Mouse (Mus musculus): ENCODE data around the gene Nans. TPM values are rescaled to one million over a fixed set of nuclear protein-coding genes. Genes with fewer than 3 reads are reported as not detected.

Nans gene
- polyA plus RNA-seq, 1 experiment from 2014 or later, result 63.2 TPM

DNA sequence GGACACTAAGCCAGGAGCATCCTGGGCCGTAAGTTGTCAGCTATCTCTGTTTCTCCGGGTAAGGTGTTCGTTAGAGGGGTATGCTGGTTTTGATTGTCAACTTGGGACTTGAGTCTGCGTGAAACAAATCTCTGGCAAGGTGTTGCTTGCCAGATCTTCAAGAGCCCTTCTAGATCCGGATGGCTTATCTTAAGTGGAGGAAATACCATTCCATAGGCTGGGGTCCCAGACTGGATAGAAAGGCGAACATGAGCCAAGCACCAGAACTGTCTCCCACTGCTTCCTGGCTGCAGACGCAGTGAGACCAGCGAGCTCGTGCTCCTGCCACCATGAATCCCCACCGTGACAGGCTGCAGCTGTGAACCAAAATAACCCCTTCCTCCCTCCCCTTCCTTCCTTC, 32.4 kb downstream of the Nans start:
- Histone ChIP-seq H3K9ac (replicated peaks) (no peak overlapping the region), H3K36me3 (no peaks in the 10 kb centered on the region), H3K4me3 (replicated peaks) (no peak overlapping the region), H3K27me3 (no peaks in the 10 kb centered on the region), H3K4me1 (replicated peaks) (no peaks in the 10 kb centered on the region), H3K4me2 (replicated peaks) (no peak overlapping the region), H3K9me3 (no peaks in the 10 kb centered on the region), H3K27ac (no peak overlapping the region)
- 87% methylated on average over 10 of the region's 10 CpGs for WGBS
- ATAC-seq, result no peak

DNA sequence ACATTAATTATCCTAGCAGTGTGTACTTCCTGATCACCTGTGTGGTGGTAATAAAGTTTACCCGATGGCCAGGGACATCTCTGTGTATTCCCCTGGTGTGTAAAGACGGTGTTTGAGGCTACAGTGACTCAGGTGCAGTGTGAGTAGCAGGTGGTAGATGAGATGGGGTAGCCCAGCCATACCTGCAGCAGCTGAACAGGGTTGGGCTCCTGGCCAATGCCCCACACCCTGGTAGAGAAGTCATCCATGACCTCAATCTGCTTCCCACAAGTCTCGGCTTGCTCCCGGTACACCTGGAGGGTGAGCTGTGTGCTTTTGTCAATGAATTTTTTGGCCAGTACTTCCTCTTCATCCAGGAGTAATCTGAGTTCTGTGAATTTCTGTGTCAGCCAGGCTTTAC, 34.3 kb downstream of the Nans start:
- no peak overlapping the region for H3K4me2 ChIP-seq (replicated peaks)
- H3K4me3 ChIP-seq (replicated peaks), result no peak overlapping the region
- H3K27me3 ChIP-seq, result no peaks in the 10 kb centered on the region
- H3K9ac ChIP-seq (replicated peaks), result no peak overlapping the region
- no peaks in the 10 kb centered on the region for H3K36me3 ChIP-seq
- WGBS, result 91% methylated on average over 4 of the region's 4 CpGs
- no peak for ATAC-seq
- H3K9me3 ChIP-seq, result no peaks in the 10 kb centered on the region
- H3K27ac ChIP-seq, result no peak overlapping the region
- H3K4me1 ChIP-seq (replicated peaks), result peaks cover 3% of the 10 kb centered on the region; the same call in 1 of the 2 replicates

DNA sequence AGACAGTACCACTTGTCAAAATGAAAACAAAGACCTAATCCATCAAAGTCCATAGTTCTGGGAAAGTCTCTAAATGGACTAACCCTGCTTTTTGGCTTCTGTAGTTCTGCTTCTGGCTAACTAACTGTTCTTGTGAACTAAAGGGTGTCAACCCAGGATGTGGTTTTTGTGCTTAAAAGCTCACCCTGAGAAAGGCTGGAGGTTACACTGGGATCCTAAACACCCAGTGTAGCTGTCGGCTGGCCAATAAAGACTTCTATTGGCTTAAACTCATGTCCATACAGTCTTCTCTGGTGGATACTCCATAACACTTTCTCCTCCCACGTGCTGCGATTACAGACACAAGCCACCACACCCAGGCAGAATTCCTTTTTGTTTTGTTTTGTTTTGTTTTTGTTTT, 37.2 kb downstream of the Nans start:
- Histone ChIP-seq H3K9me3 (no peaks in the 10 kb centered on the region), H3K36me3 (no peaks in the 10 kb centered on the region), H3K4me2 (replicated peaks) (no peak overlapping the region), H3K4me1 (replicated peaks) (peaks cover 3% of the 10 kb centered on the region; the same call in 1 of the 2 replicates), H3K4me3 (replicated peaks) (no peak overlapping the region), H3K9ac (replicated peaks) (no peak overlapping the region), H3K27ac (no peak overlapping the region), H3K27me3 (0 out of 2 replicates have a peak, but pooled peaks cover under 1% of the 10 kb centered on the region)
- no peak for ATAC-seq
- 89% methylated on average over 3 of the region's 3 CpGs for WGBS

DNA sequence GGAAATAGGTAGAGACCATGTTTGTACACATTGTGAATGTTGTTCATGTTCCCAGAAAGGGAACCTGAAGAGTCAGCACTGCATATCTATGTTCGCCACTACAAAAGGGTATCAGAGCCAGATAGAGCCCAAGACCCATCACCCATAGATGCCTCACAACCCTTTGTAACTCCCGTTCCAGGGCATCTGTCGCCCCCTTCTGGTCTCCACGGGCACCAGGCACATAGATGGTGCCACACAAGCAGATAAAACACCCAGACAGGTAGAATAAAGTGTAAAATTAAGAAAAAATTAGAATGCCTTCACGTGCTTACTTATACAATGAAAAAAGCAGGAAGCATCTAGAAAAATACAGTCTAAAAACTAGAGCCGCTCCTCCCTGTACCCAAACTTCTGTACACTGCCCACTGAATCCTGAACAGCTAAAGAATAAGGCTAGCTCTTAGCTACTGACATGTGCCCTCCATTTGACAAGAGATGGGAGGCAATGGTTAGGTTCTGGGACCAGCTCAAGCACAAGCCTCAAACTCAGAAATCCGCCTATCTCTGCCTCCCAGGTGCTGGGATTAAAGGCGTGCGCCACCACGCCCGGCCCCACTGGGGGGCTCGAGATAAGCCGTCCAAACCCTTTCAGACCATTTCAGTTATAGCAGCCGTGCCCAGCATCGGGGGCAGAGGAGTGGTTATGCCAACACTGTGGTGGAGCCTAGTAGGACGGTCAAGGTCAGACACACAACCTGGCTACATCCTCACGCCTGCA, 37.9 kb downstream of the Nans start:
- Histone ChIP-seq H3K9ac (replicated peaks) (0 out of 2 replicates have a peak overlapping the region, but pooled peaks have one; percentile 28), H3K27ac (no peak overlapping the region), H3K9me3 (no peaks in the 10 kb centered on the region), H3K36me3 (no peaks in the 10 kb centered on the region), H3K4me2 (replicated peaks) (peak overlapping the region; percentile 42), H3K4me3 (replicated peaks) (no peak overlapping the region), H3K4me1 (replicated peaks) (peaks cover 3% of the 10 kb centered on the region; the same call in 1 of the 2 replicates), H3K27me3 (peaks cover 8% of the 10 kb centered on the region; the same call in 1 of the 2 replicates)
- 32% methylated on average over 17 of the region's 17 CpGs for WGBS
- peak; percentile 62 for ATAC-seq

DNA sequence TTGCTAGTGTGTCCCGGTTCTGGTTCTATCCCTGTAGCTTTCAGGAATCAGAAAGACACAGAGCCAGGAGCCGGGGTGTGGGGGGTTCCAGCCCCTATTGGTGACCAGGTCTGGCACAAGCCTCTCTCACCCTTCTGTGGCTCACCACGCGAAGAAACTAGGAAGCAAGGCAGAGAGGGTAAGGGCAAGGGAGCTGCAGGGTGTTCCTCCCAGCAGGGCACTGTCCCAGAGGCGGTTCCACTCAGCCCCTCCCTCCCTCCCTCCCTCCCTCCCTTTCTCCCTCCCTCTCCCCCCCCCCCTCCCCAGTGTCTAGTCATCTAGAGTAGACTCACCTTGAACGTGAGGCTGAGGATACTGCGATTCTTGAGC, 38.5 kb downstream of the Nans start:
- H3K27me3 ChIP-seq, result peaks cover 10% of the 10 kb centered on the region; the same call in 1 of the 2 replicates
- H3K4me1 ChIP-seq (replicated peaks), result peaks cover 3% of the 10 kb centered on the region; the same call in 1 of the 2 replicates
- H3K4me2 ChIP-seq (replicated peaks), result peak overlapping the region; percentile 42
- ATAC-seq, result peak; percentile 43; the same call in 1 of the 2 replicates
- H3K9ac ChIP-seq (replicated peaks), result 0 out of 2 replicates have a peak overlapping the region, but pooled peaks have one; percentile 28
- H3K27ac ChIP-seq, result no peak overlapping the region
- WGBS, result 6% methylated on average over 7 of the region's 7 CpGs
- no peaks in the 10 kb centered on the region for H3K36me3 ChIP-seq
- no peaks in the 10 kb centered on the region for H3K9me3 ChIP-seq
- H3K4me3 ChIP-seq (replicated peaks), result no peak overlapping the region

DNA sequence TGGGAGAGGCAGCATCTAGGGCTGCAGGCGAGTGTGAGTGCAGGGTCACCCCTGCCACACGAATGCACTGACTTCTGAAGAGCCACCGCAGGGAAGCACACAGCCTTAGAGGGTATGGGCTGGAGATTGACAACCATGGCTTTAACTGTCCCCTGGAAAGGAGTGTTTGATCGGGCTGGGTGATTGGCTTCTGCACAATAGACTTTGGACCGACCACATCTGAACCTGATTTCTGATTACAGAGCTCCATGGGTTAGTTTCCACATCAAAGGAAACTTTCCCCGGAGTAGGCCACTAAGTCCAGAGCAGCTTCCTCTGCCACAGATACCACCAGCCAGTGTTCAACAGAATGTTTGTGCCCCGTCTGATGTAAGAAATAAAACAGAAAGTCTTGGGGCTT, 40.7 kb downstream of the Nans start:
- 0 out of 2 replicates have a peak, but pooled peaks have one; percentile 20 for ATAC-seq
- Histone ChIP-seq H3K36me3 (no peaks in the 10 kb centered on the region), H3K4me2 (replicated peaks) (no peak overlapping the region), H3K4me1 (replicated peaks) (peaks cover 10% of the 10 kb centered on the region; the same call in 1 of the 2 replicates), H3K27ac (no peak overlapping the region), H3K9me3 (no peaks in the 10 kb centered on the region), H3K27me3 (peaks cover 31% of the 10 kb centered on the region), H3K9ac (replicated peaks) (no peak overlapping the region), H3K4me3 (replicated peaks) (no peak overlapping the region)
- WGBS, result 44% methylated on average over 7 of the region's 7 CpGs

DNA sequence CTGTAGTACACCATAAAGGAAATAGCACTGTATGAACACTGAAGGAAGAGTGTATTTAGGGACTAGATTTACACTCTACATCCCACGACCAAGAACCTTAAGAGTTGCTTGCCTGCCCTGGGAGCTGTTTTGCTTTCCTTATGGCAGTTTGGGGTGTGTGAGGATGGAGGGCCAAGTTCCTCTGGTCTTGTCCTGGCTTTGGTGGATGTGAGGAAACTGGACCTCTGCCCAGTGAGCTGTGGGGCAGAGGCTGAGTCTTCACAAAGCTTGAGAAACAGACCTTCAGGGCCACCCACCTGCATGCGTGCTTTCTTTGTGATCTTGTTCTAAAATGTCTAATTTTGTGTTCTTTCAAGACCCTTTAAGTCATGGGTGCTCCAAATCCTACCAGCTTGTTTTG, 43.5 kb downstream of the Nans start:
- WGBS, result 82% methylated on average over 2 of the region's 2 CpGs
- ATAC-seq, result no peak
- H3K27me3 ChIP-seq, result peaks cover 57% of the 10 kb centered on the region

DNA sequence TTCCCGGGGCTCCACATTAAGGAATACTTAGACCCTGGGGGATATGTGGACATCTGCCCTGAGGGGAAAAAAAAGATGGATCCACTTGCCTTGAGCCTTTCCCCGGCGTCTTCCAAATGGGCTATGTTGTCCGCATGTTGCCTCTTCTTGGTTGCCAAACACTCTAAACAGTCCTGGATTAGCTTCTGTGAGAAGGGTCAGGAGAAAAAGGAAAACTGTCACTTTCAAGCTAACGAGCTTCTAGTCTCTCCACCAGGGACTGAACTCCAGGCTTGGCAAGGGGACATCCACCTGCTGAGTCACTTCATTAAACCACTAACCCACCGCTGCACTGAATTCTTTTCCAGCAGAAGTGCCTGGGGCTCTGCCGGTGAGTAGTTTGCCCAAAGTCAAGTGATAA, 43.9 kb downstream of the Nans start:
- 74% methylated on average over 7 of the region's 7 CpGs for WGBS
- Histone ChIP-seq H3K27me3 (peaks cover 61% of the 10 kb centered on the region), H3K9me3 (no peaks in the 10 kb centered on the region), H3K36me3 (no peaks in the 10 kb centered on the region), H3K4me2 (replicated peaks) (no peak overlapping the region), H3K4me3 (replicated peaks) (no peak overlapping the region), H3K27ac (no peak overlapping the region), H3K9ac (replicated peaks) (no peak overlapping the region), H3K4me1 (replicated peaks) (peaks cover 15% of the 10 kb centered on the region)
- no peak for ATAC-seq

More for the DNA sequence above, 43.5 kb downstream of the Nans start:
- Histone ChIP-seq H3K27ac (no peak overlapping the region), H3K9ac (replicated peaks) (no peak overlapping the region), H3K36me3 (no peaks in the 10 kb centered on the region), H3K4me1 (replicated peaks) (peaks cover 15% of the 10 kb centered on the region), H3K4me2 (replicated peaks) (no peak overlapping the region), H3K9me3 (no peaks in the 10 kb centered on the region), H3K4me3 (replicated peaks) (no peak overlapping the region)

DNA sequence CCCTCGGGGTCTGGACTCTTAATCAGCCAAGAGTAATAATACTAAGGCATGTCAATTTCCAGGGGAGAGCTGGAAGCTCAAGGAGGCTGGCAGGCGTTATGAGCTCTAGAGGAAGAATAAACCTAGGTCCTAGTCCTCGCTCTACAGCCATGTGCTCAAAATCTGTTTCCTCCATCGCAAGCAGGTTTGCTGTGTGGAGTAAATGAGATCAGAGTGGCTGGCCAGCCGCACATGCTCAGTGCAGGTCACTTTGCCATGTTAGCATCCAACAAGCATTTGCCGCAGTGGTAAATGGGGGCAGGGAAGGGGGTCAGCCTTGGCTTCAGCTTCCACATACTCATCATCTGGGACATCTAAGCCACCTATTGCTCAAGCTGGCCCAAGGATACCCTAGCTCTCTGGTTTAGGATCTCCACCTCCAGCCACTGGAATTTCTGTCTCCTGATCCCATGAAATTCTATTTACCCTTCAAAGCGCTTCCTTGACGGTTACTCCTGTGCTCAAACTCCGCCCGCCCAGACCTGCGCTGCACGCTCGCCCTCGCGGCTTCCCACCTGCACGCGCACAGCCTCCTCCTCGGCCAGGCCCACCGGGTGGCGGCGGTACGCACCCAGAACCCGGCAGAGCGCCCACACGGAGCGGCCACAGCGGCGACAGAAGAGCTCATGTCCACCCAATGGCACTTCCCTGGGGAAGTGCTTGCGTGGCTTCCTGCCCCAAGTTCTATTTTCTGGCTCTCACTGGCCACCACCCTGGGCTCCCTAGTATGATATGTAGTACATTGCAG, 45.1 kb downstream of the Nans start:
- Histone ChIP-seq H3K36me3 (no peaks in the 10 kb centered on the region), H3K4me2 (replicated peaks) (peak overlapping the region; percentile 46), H3K27ac (no peak overlapping the region), H3K4me3 (replicated peaks) (peak overlapping the region; percentile 28), H3K9ac (replicated peaks) (no peak overlapping the region), H3K27me3 (peaks cover 69% of the 10 kb centered on the region), H3K9me3 (no peaks in the 10 kb centered on the region), H3K4me1 (replicated peaks) (peaks cover 15% of the 10 kb centered on the region)
- 0 out of 2 replicates have a peak, but pooled peaks have one; percentile 41 for ATAC-seq
- 11% methylated on average over 29 of the region's 29 CpGs for WGBS

DNA sequence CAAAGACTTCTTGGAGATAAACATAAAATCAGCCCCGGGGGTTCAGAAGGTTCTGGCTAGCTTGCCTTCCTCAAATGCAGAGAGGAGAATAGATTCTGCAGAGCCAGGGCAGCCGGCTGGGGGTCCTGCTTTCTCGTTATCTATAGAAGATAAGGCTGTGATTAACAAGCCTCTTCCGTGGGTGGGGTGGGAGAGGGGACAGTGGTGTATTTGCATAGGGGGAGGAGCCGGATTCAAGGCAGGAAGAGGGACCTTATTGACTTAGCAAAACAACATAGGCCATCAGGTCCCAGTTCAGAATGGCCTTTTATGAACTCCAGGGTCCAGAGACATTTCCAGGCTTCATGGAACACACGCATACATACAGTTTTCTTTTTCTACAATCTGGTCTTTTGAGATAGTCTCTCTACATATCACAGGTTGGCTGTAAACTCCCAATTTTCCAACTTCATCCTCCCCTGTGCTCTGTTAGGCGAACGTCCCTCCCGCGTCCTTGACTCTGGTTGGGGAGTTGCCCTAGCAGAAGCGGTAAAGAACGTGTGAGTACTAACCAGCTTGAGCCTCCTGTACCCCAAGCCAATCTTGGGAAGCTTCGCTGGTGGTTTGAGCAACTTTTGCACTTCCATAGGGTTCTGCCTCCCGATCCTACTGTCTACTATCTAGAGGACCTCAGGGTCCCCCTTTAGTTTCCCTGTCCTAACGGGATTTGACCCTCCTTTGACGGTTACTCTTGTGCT, 46.2 kb downstream of the Nans start:
- ATAC-seq, result peak; percentile 9; the same call in 1 of the 2 replicates
- H3K36me3 ChIP-seq, result no peaks in the 10 kb centered on the region
- H3K9ac ChIP-seq (replicated peaks), result peak overlapping the region; percentile 59
- WGBS, result 9% methylated on average over 16 of the region's 16 CpGs
- peaks cover 15% of the 10 kb centered on the region for H3K4me1 ChIP-seq (replicated peaks)
- H3K4me2 ChIP-seq (replicated peaks), result peak overlapping the region; percentile 64
- no peaks in the 10 kb centered on the region for H3K9me3 ChIP-seq
- peak overlapping the region; percentile 42 for H3K4me3 ChIP-seq (replicated peaks)
- H3K27me3 ChIP-seq, result peaks cover 69% of the 10 kb centered on the region
- H3K27ac ChIP-seq, result no peak overlapping the region

DNA sequence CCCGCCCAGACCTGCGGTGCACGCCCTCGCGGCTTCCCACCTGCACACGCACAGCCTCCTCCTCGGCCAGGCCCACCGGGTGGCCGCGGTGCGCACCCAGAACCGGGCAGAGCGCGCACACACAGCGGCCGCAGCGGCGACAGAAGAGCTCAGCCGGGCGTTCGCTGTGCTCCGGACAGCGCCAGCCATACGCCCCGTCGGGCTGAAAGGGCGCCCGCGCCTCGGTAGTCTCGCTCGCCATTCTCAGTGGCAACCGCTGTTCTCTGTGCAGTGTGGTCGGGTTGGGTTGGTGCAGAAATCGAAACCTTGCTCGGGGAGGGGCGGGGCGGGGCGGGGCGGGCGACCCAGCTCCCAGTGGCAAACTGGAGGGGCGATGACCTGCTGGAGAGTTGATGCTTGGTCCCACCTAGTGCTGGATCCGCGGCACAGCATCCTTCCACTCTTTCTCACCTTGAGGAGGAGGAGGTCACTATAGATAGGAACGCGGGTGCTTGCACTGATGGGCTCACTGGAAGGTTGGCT, 46.9 kb downstream of the Nans start, which contains the start of gene Trim14:
Trim14 (minus strand) TSS at position 302 of the 522 bp plus-strand sequence.
- 1% methylated on average over 42 of the region's 46 CpGs for WGBS
- Histone ChIP-seq H3K4me2 (replicated peaks) (peak within 1 kb of the TSS; percentile 64), H3K9ac (replicated peaks) (peak within 1 kb of the TSS; percentile 59), H3K36me3 (no peaks in the 10 kb centered on the region), H3K27me3 (peaks cover 72% of the 10 kb centered on the region), H3K4me3 (replicated peaks) (peak within 1 kb of the TSS; percentile 42), H3K9me3 (no peaks in the 10 kb centered on the region), H3K27ac (no peak within 1 kb of the TSS), H3K4me1 (replicated peaks) (peaks cover 15% of the 10 kb centered on the region)
- ATAC-seq, result peak; percentile 58; the same call in 1 of the 2 replicates

Data from midbrain, embryonic 13.5 days (tissue).